Mouse (Mus musculus): ENCODE measurements at regions not wholly inside any gene's neighbourhood (a gene's known extent, or its start where the extent isn't known, plus 50 kb on each side); places are given as distances from the start of the nearest gene placed in this dataset.

DNA sequence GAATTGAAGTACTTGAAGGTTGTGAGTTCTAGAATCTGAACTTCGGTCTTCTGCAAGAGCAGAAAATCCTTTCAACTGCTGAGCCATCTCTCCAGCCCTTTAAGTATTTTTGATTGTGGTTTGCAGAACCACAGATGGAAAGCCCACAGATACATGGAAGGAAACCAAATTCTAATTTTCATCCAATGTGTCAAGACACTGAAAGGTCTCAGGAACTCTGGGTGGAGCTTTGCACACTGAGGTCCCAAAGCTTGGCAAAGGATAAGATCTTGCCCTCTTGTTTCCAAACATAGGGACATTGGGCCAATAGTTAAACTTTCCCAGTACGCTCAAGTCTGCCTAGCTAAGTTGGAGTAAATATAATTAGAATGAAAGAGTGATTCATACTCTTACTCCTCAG, 102.6 kb upstream of the Ado start:
- TF ChIP-seq POLR2A (IDR thresholded peaks at IDR 0.05; ENCODE audit: low read depth, low read length) = no peak
- no peak for TF ChIP-seq CTCF (IDR thresholded peaks at IDR 0.05; ENCODE audit: borderline replicate concordance, insufficient read depth, low read length)

Measured in embryonic fibroblast, embryonic 13.5 days (primary cell).